Mouse (Mus musculus): ENCODE measurements at regions not wholly inside any gene's neighbourhood (a gene's known extent, or its start where the extent isn't known, plus 50 kb on each side); places are given as distances from the start of the nearest gene placed in this dataset.
"Not testable (repeated sequence)": the region's sequence is repeated elsewhere in the genome, so short reads cannot be mapped to it uniquely, and the experiment has no call there.

GRCm38 (mm10) chr12:114462566-114462965 is 918.9 kb downstream of the Adam6a start:
- no peaks in the 10 kb centered on the region for H3K36me3 ChIP-seq (ENCODE audit: control insufficient read depth in 1 of 2, insufficient read depth in 2 of 2, low read length in 2 of 2)
- no peak for DNase-seq (ENCODE audit: low read depth, low spot score)
- no peak overlapping the region for H3K9ac ChIP-seq (ENCODE audit: control insufficient read depth, low read depth, low read length, poor library complexity, severe bottlenecking)
- H3K9me3 ChIP-seq (replicated peaks; ENCODE audit: insufficient read depth, low read length): no peaks in the 10 kb centered on the region
- TF ChIP-seq ZKSCAN1 (IDR thresholded peaks at IDR 0.05; ENCODE audit: low read depth, low read length) (no peak), JUND (IDR thresholded peaks at IDR 0.05; ENCODE audit: low read depth, low read length) (no peak), EP300 (IDR thresholded peaks at IDR 0.05; ENCODE audit: low read depth in 1 of 2, low read length in 2 of 2) (no peak), GABPA (IDR thresholded peaks at IDR 0.05; ENCODE audit: low read depth, low read length) (no peak), ETS1 (IDR thresholded peaks at IDR 0.05; ENCODE audit: low read depth, low read length) (no peak), MYC (IDR thresholded peaks at IDR 0.05; ENCODE audit: low read depth, low read length) (no peak), GATA1 (IDR thresholded peaks at IDR 0.05; ENCODE audit: low read depth, low read length) (no peak), HCFC1 (IDR thresholded peaks at IDR 0.05; ENCODE audit: low read depth, low read length) (no peak), MAX (IDR thresholded peaks at IDR 0.05; ENCODE audit: low read length) (no peak), NELFE (IDR thresholded peaks at IDR 0.05; ENCODE audit: low read depth, low read length) (no peak), ZMIZ1 (IDR thresholded peaks at IDR 0.05; ENCODE audit: low read depth, low read length) (no peak), POLR2AphosphoS2 (IDR thresholded peaks at IDR 0.05; ENCODE audit: low read length) (no peak), CHD1 (IDR thresholded peaks at IDR 0.05; ENCODE audit: low read depth, low read length) (no peak), SMC3 (IDR thresholded peaks at IDR 0.05; ENCODE audit: low read depth, low read length) (no peak), UBTF (IDR thresholded peaks at IDR 0.05; ENCODE audit: borderline replicate concordance, insufficient read depth, low read depth, low read length) (no peak), CTCF (IDR thresholded peaks at IDR 0.05 in 2 of 3, conservative IDR thresholded peaks at IDR 0.05 in 1 of 3; ENCODE audit: control insufficient read depth in 1 of 3, insufficient read depth in 1 of 3, low read depth in 2 of 3, low read length in 3 of 3, poor library complexity in 1 of 3, severe bottlenecking in 1 of 3) (no peak), MAFK (IDR thresholded peaks at IDR 0.05; ENCODE audit: borderline replicate concordance, low read depth, low read length) (no peak), SIN3A (IDR thresholded peaks at IDR 0.05; ENCODE audit: low read length) (no peak), USF2 (IDR thresholded peaks at IDR 0.05; ENCODE audit: borderline replicate concordance in 1 of 2, insufficient read depth in 1 of 2, low read depth in 1 of 2, low read length in 2 of 2) (no peak), POLR2AphosphoS5 (IDR thresholded peaks at IDR 0.05; ENCODE audit: borderline replicate concordance, low read depth, low read length) (no peak)
- no peak overlapping the region for H3K27ac ChIP-seq (ENCODE audit: control insufficient read depth, low read depth, low read length)
- no peak overlapping the region for H3K4me3 ChIP-seq (ENCODE audit: control insufficient read depth in 1 of 2, insufficient read depth in 1 of 2, low read depth in 2 of 2, low read length in 2 of 2)
- no peaks in the 10 kb centered on the region for H3K27me3 ChIP-seq (ENCODE audit: control insufficient read depth in 1 of 2, insufficient read depth in 2 of 2, low read length in 2 of 2)
- H3K4me1 ChIP-seq (ENCODE audit: control insufficient read depth in 1 of 2, insufficient read depth in 2 of 2, low read length in 2 of 2): no peaks in the 10 kb centered on the region
- H3K79me2 ChIP-seq (ENCODE audit: control insufficient read depth, insufficient read depth, low read length, poor library complexity): no peaks in the 10 kb centered on the region

GRCm38 (mm10) chr12:114468857-114469256 is 925.1 kb downstream of the Adam6a start:
- Histone ChIP-seq H3K4me1 (ENCODE audit: control insufficient read depth in 1 of 2, insufficient read depth in 2 of 2, low read length in 2 of 2) (no peaks in the 10 kb centered on the region), H3K4me3 (ENCODE audit: control insufficient read depth in 1 of 2, insufficient read depth in 1 of 2, low read depth in 2 of 2, low read length in 2 of 2) (no peak overlapping the region), H3K79me2 (ENCODE audit: control insufficient read depth, insufficient read depth, low read length, poor library complexity) (no peaks in the 10 kb centered on the region), H3K9me3 (replicated peaks; ENCODE audit: insufficient read depth, low read length) (no peaks in the 10 kb centered on the region), H3K27ac (ENCODE audit: control insufficient read depth, low read depth, low read length) (no peak overlapping the region), H3K36me3 (ENCODE audit: control insufficient read depth in 1 of 2, insufficient read depth in 2 of 2, low read length in 2 of 2) (no peaks in the 10 kb centered on the region), H3K27me3 (ENCODE audit: control insufficient read depth in 1 of 2, insufficient read depth in 2 of 2, low read length in 2 of 2) (no peaks in the 10 kb centered on the region), H3K9ac (ENCODE audit: control insufficient read depth, low read depth, low read length, poor library complexity, severe bottlenecking) (no peak overlapping the region)
- DNase-seq (ENCODE audit: low read depth, low spot score): no peak
- TF ChIP-seq TCF12 (IDR thresholded peaks at IDR 0.05; ENCODE audit: low read depth, low read length): no peak

GRCm38 (mm10) chr12:114472678-114473077 is 929.0 kb downstream of the Adam6a start:
- not testable (repeated sequence) for H3K27ac ChIP-seq (ENCODE audit: control insufficient read depth, low read depth, low read length); H3K4me1 ChIP-seq (ENCODE audit: control insufficient read depth in 1 of 2, insufficient read depth in 2 of 2, low read length in 2 of 2); H3K27me3 ChIP-seq (ENCODE audit: control insufficient read depth in 1 of 2, insufficient read depth in 2 of 2, low read length in 2 of 2); H3K36me3 ChIP-seq (ENCODE audit: control insufficient read depth in 1 of 2, insufficient read depth in 2 of 2, low read length in 2 of 2); H3K79me2 ChIP-seq (ENCODE audit: control insufficient read depth, insufficient read depth, low read length, poor library complexity); H3K9ac ChIP-seq (ENCODE audit: control insufficient read depth, low read depth, low read length, poor library complexity, severe bottlenecking); H3K9me3 ChIP-seq (replicated peaks; ENCODE audit: insufficient read depth, low read length); DNase-seq (ENCODE audit: low read depth, low spot score); H3K4me3 ChIP-seq (ENCODE audit: control insufficient read depth in 1 of 2, insufficient read depth in 1 of 2, low read depth in 2 of 2, low read length in 2 of 2)
